Mouse (Mus musculus): ENCODE data around the gene Obox2. TPM values are rescaled to one million over a fixed set of nuclear protein-coding genes. Genes with fewer than 3 reads are reported as not detected.
"Not testable (repeated sequence)": the region's sequence is repeated elsewhere in the genome, so short reads cannot be mapped to it uniquely, and the experiment has no call there.

Obox2 gene
- not detected for total RNA-seq (2022)

DNA sequence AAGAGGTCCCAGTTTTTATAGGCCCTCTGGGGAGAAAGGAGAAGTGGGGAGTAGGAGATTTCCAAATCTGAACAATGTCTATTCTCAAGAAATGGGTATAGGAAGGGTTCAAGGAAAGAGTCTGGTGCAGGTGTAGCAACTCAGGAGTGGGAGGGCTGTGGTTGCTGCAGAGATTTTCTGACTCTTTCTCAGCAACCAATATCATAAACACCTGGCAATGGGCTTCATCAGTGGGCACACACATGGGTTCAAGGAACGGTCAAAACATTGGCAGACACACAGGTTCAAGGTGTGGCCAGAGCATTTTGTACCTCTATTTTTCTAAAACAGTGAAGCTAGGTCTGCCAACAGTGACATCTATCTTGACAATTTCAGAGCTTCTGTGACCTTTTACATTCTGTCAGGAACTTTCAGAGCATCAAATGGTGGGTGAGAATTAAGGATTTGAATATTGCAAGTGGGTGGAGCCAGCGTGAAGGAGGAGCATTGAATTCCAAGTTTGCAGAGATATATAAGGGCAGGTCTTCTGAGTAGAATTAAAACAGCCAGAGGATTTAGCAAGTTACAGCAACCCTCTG lies at the start of gene Obox2, which contains the start of gene Obox1:
Gene Obox2, plus strand, starts transcription at position 301 of the 578 bp plus-strand sequence.
Gene Obox1, plus strand, starts transcription at position 528 of the 578 bp plus-strand sequence.
- DNase-seq (ENCODE audit: low spot score in 2 of 2): not testable (repeated sequence)

DNA sequence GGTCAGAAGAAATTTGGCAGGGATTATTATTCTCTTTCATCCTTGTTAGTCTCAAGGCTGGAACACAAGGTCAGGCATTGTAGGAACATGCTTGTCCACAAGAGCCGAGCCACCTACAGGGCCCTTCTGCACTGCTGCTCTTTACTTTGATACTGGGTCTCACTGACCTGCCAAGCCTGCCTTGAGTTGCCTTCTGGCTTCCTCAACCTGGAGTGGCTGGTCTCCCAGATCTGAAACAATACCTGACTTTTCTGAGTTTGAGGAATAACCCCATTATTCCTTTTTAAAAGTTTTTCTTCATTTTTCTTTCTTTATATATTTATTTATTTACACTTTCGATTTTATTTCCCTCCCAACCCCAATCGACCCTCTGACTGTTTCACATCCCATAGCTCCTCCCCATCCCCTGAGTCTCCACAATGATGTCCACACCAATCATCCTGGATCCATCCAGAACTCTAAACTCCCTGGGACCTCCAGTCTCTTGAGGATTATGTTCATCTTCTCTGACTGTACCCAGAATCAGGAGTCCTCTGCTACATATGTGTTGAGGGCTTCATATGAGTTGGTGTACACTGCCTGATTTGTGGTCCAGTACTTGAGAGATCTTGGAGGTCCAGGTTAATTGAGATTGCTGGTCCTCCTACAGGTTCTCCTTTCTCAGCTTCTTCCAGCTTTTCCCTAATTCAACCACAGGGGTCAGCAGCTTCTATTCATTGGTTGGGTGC lies 10.8 kb downstream of the Obox2 start:
- not testable (repeated sequence) for DNase-seq (ENCODE audit: low spot score in 2 of 2)

DNA sequence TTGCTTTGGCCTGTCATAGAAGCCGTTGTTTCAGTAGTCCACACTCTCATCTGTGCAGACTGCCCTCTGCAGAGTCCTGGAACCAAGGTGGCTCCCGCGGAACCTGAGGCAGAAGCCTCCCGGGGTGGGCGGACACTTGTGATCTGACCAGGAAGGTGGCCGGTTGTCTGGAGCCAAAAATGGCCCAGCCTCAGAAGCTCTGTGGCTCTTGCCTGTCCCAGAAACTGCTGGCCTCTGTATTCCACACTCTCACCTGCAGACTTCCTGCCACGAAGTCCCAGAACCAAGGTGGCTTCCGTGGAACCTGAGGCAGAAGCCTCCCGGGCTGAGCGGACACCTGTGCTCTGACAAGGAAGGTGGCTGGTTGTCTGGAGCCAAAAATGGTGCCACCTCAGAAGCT lies 18.3 kb downstream of the Obox2 start:
- not testable (repeated sequence) for DNase-seq (ENCODE audit: low spot score in 2 of 2)

DNA sequence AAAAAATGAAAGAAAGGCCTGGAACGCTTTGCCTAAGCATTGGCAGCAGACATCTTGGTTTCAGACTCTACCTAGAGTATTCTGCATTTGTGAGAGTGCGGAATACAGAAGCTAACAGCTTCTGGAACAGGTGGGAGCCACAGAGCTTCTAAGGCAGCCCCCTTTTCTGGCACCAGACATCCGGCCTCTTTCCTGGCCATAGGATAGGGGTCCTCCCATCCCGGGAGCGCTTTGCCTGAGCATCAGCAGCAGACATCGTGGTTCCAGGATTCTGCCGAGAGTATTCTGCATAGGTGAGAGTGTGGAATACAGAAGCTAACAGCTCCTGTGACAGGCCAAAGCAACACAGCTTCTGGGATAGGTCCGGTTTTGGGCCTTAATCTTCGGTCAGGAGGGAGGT lies 29.5 kb downstream of the Obox2 start:
- not testable (repeated sequence) for DNase-seq (ENCODE audit: low spot score in 2 of 2)

DNA sequence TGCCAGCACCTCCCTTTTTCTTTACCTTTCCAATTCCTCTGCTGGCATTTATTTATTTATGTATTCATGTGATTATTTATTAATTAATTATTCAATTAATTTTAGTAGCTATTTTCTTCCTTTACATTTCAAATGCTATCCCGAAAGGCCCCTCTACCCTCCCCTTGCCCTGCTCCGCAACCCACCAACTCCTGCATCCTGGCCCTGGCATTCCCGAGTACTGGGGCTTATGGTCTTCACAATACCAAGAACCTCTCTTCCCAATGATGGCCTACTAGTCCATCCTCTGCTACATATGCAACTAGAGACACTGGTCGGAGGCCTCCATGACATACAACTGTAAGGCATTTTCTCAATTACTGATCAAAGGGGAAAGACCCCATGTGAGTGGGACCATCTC lies 37.0 kb downstream of the Obox2 start:
- not testable (repeated sequence) for DNase-seq (ENCODE audit: low spot score in 2 of 2)

Other genes with a start within 250 kb of the Obox2 start
- gene Obox1, start 227 bp downstream of the Obox2 start, total RNA-seq (2022): not detected